Mouse (Mus musculus) urinary bladder, postnatal 10 days (tissue): Measurements from ENCODE around the gene Vps8.

Experiments
- DNase-seq: peaks from one replicate; pipeline ENCODE4 v3.0.0; 2022; ENCODE audit warnings: low spot score

Gene Vps8

GRCm38 (mm10) chr16:21478376-21478775 is 55.5 kb downstream of the Vps8 start:
- no peak for DNase-seq

- DNase-seq, result no peak
These were observed 60.9 kb downstream of the Vps8 start for GRCm38 (mm10) chr16:21483803-21484202.

- DNase-seq, result no peak
These were observed 62.8 kb downstream of the Vps8 start for GRCm38 (mm10) chr16:21485716-21486115.

GRCm38 (mm10) chr16:21488413-21488812 is 65.5 kb downstream of the Vps8 start:
- no peak for DNase-seq

- DNase-seq, result no peak
These were observed 69.4 kb downstream of the Vps8 start for GRCm38 (mm10) chr16:21492346-21492745.

GRCm38 (mm10) chr16:21492894-21493293 is 70.0 kb downstream of the Vps8 start:
- no peak for DNase-seq

- no peak for DNase-seq
These were observed 71.8 kb downstream of the Vps8 start for GRCm38 (mm10) chr16:21494681-21495080.

GRCm38 (mm10) chr16:21496799-21497198 is 73.9 kb downstream of the Vps8 start:
- no peak for DNase-seq

- no peak for DNase-seq
These were observed 74.7 kb downstream of the Vps8 start for GRCm38 (mm10) chr16:21497627-21498026.

- no peak for DNase-seq
These were observed 76.1 kb downstream of the Vps8 start for GRCm38 (mm10) chr16:21498984-21499383.

- no peak for DNase-seq
These were observed 76.7 kb downstream of the Vps8 start for GRCm38 (mm10) chr16:21499656-21500055.

- no peak for DNase-seq
These were observed 95.9 kb downstream of the Vps8 start for GRCm38 (mm10) chr16:21518833-21519232.

GRCm38 (mm10) chr16:21519785-21520184 is 96.9 kb downstream of the Vps8 start:
- no peak for DNase-seq

GRCm38 (mm10) chr16:21523738-21524137 is 100.8 kb downstream of the Vps8 start:
- DNase-seq, result no peak

- no peak for DNase-seq
These were observed 102.5 kb downstream of the Vps8 start for GRCm38 (mm10) chr16:21525376-21525775.

GRCm38 (mm10) chr16:21527271-21528007 is 104.5 kb downstream of the Vps8 start:
- DNase-seq, result no peak

- DNase-seq, result no peak
These were observed 110.6 kb downstream of the Vps8 start for GRCm38 (mm10) chr16:21533503-21533902.

- DNase-seq, result no peak
These were observed 113.5 kb downstream of the Vps8 start for GRCm38 (mm10) chr16:21536240-21537005.

- DNase-seq, result no peak
These were observed 114.4 kb downstream of the Vps8 start for GRCm38 (mm10) chr16:21537312-21537711.

- no peak for DNase-seq
These were observed 116.0 kb downstream of the Vps8 start for GRCm38 (mm10) chr16:21538889-21539288.

GRCm38 (mm10) chr16:21542559-21542958 is 119.6 kb downstream of the Vps8 start:
- DNase-seq, result no peak

- no peak for DNase-seq
These were observed 124.5 kb downstream of the Vps8 start for GRCm38 (mm10) chr16:21547446-21547845.

- DNase-seq, result no peak
These were observed 126.8 kb downstream of the Vps8 start for GRCm38 (mm10) chr16:21549751-21550150.
